Mouse (Mus musculus) midbrain, embryonic 10.5 days (tissue): ENCODE measurements around the gene Gm49337. TPM values are rescaled to one million over a fixed set of nuclear protein-coding genes. Genes with fewer than 3 reads are reported as not detected.

ENCODE experiments used
- DNase-seq: peaks from one replicate; pipeline ENCODE4 v3.0.0-alpha.2; 2017; ENCODE audit warnings: low spot score
- H3K27ac ChIP-seq: fragments of 300-500 bp; sonication (generic); replicated peaks from 2 replicates; pipeline ENCODE4 v1.5.1; 2016; ENCODE audit warnings: mild to moderate bottlenecking
- H3K27me3 ChIP-seq: fragments of 300-500 bp; sonication (generic); 2 replicates; pipeline ENCODE4 v1.6.1; 2016; ENCODE audit warnings: low read depth, mild to moderate bottlenecking; ENCODE audit not compliant: poor library complexity, severe bottlenecking
- H3K36me3 ChIP-seq: fragments of 300-500 bp; sonication (generic); 2 replicates; pipeline ENCODE4 v1.6.1; 2016; ENCODE audit warnings: mild to moderate bottlenecking, moderate library complexity
- H3K4me1 ChIP-seq: fragments of 300-500 bp; sonication (generic); 2 replicates; pipeline ENCODE4 v1.6.1; 2016
- H3K4me3 ChIP-seq: fragments of 300-500 bp; sonication (generic); 2 replicates; pipeline ENCODE4 v1.5.1; 2016; ENCODE audit warnings: mild to moderate bottlenecking, moderate library complexity
- H3K9me3 ChIP-seq: fragments of 300-500 bp; sonication (generic); replicated peaks from 2 replicates; pipeline ENCODE4 v1.6.1; 2016; ENCODE audit warnings: mild to moderate bottlenecking
- WGBS: fragments of 180-500 bp; shearing (Covaris S2); methylation state at CpG from one replicate; pipeline ENCODE4 v1.1.7; 2016; 5-methylcytosine and 5-hydroxymethylcytosine counted together
- polyA plus RNA-seq: library from polyadenylated mRNA; unstranded; fragments of >200 nt; fragmentation: Nextera tagmentation; extraction: Ambion mirVana; gene quantifications from 2 replicates; pipeline ENCODE4 v1.2.1, GENCODE M21; 2016

Gene Gm49337
- polyA plus RNA-seq, 1 experiment from 2014 or later, result not detected

DNA sequence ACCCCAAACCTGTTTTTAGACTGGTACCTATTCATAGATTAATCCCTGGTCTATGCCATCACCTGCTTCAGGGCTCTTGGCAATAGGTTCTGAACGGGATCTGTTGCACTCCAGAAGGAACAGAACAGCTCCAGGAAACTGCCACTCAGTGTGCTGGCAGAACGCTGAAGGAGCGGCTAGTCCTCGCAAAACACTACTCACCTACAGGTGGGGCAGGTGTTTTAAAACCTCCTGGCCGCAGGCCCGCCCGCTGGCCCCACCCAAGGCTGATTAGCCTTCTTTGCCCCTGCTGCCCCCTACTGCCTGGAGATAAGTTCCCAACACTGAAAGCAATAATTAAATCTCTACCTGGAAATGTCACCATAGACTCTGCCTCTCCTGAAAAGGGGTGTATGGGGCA, 5.8 kb upstream of the Gm49337 start, which contains the start of gene Tspan1:
Gene Tspan1 (minus strand): TSS at position 198 of the 400 bp plus-strand sequence.
- DNase-seq, result no peak
- Histone ChIP-seq H3K9me3 (no peaks in the 10 kb centered on the region), H3K4me3 (no peak within 1 kb of the TSS), H3K27me3 (no peaks in the 10 kb centered on the region), H3K4me1 (peaks cover 5% of the 10 kb centered on the region; the same call in 1 of the 2 replicates), H3K27ac (no peak within 1 kb of the TSS), H3K36me3 (no peaks in the 10 kb centered on the region)
- 33% methylated on average over 7 of the region's 7 CpGs for WGBS

DNA sequence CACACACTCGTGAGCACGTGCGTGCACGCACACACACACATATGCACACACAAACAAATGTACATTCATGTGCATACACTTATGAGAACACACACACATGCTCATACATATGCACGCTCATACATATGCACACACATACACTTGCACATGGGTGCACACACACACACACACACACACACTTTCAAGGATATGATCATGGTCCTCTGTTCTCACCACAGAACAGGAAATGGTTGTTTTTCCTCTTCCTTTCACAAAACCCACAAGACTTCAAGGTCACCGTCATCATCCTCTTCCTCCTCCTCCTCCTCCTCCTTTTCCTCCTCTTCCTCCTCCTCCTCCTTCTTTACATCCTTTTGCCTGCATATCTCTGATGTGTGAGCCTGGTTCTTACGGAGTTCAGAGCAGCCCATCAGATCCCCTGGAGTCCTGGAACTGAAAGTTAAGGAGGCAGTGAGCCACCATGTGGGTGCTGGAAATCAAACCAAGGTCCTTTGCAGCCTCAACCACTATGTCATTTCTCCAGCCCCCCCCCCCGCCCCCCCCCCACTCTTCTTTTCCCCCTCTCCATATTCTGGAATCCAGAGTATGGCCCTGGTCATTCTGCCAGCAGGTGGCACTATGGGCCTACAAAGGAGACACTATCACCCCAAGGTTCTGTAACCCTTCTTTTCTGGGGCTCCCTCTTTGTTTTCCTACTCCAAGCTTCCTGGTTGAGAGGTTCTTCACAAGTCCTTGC, 4.4 kb upstream of the Gm49337 start:
- Histone ChIP-seq H3K4me3 (no peak overlapping the region), H3K9me3 (no peaks in the 10 kb centered on the region), H3K36me3 (no peaks in the 10 kb centered on the region), H3K27ac (no peak overlapping the region), H3K4me1 (peaks cover 9% of the 10 kb centered on the region; the same call in 1 of the 2 replicates), H3K27me3 (no peaks in the 10 kb centered on the region)
- WGBS, result 70% methylated on average over 8 of the region's 8 CpGs
- peak; percentile 68 for DNase-seq

DNA sequence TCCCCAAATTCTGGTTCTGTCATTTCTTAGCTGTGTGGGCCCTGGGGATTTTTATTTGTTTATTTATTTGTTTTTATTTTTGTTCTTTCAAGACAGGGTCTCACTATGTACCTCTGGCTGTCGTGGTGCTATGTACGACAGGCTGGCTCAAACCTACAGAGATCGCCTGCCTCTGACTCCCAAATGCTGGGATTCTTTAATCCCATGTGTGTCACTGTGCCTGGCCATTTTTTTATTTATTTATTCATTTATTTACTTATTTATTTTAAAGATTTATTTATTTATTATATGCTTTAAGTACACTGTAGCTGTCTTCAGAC, 3.9 kb upstream of the Gm49337 start:
- Histone ChIP-seq H3K4me1 (peaks cover 12% of the 10 kb centered on the region), H3K4me3 (no peak overlapping the region), H3K9me3 (no peaks in the 10 kb centered on the region), H3K27ac (no peak overlapping the region), H3K27me3 (no peaks in the 10 kb centered on the region), H3K36me3 (no peaks in the 10 kb centered on the region)
- WGBS, result 76% methylated on average over 3 of the region's 3 CpGs
- DNase-seq, result no peak

DNA sequence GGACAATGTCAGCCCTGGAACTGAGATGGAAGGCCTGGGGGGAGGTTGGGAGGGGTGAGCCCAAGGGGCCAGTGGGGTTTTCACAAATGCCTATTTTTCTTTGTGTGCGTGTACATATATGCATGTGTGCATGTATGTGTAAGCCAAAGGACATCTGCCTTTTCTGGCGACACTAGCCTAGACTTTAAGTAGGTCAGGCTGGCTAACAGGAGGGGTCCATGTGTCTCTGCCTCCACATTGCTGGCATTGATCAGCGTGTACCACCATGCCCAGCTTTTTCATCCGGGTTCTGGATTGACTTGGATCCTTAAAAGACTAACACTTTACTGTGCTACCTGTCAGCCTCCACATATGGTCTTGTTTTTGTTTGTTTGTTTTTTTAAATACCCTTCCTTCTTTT, 568 bp downstream of the Gm49337 start:
- no peaks in the 10 kb centered on the region for H3K27me3 ChIP-seq
- H3K36me3 ChIP-seq, result no peaks in the 10 kb centered on the region

GRCm38 (mm10) chr4:116174466-116175116, 1.4 kb downstream of the Gm49337 start:
- Histone ChIP-seq H3K4me1 (peaks cover 44% of the 10 kb centered on the region), H3K9me3 (no peaks in the 10 kb centered on the region), H3K27ac (peak overlapping the region; percentile 30; the same call in 1 of the 2 replicates), H3K36me3 (no peaks in the 10 kb centered on the region), H3K4me3 (no peak overlapping the region), H3K27me3 (no peaks in the 10 kb centered on the region)
- no peak for DNase-seq
- whole genome bisulfite sequencing, result 57% methylated on average over 6 of the region's 6 CpGs

More for the DNA sequence above, 568 bp downstream of the Gm49337 start:
- no peaks in the 10 kb centered on the region for H3K9me3 ChIP-seq
- 88% methylated on average over 4 of the region's 4 CpGs for WGBS
- peaks cover 44% of the 10 kb centered on the region for H3K4me1 ChIP-seq
- DNase-seq, result no peak
- peak overlapping the region; percentile 42; the same call in 1 of the 2 replicates for H3K27ac ChIP-seq
- H3K4me3 ChIP-seq, result no peak overlapping the region

DNA sequence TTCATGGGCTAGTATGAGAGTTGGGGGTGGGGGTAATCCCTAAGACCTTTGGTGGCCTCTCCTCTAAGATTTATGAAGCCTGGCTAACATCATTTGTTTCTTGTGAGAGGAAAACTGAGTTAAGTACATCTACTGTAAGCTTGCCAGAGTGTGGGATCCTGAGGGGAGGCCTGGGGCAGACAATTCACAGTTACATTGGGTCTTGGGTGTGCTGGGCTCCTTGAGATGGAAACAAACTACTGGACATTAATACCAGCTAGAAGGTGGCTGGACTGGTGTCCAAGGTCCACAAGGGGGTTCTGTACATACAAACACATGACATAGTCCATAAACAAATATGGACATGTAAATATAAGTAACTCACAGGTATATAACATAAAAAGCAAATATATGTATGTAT, 2.0 kb downstream of the Gm49337 start:
- H3K9me3 ChIP-seq, result no peaks in the 10 kb centered on the region
- peaks cover 44% of the 10 kb centered on the region for H3K4me1 ChIP-seq
- no peaks in the 10 kb centered on the region for H3K27me3 ChIP-seq
- H3K4me3 ChIP-seq, result no peak overlapping the region
- no peaks in the 10 kb centered on the region for H3K36me3 ChIP-seq
- H3K27ac ChIP-seq, result peak overlapping the region; percentile 30; the same call in 1 of the 2 replicates
- DNase-seq, result no peak

DNA sequence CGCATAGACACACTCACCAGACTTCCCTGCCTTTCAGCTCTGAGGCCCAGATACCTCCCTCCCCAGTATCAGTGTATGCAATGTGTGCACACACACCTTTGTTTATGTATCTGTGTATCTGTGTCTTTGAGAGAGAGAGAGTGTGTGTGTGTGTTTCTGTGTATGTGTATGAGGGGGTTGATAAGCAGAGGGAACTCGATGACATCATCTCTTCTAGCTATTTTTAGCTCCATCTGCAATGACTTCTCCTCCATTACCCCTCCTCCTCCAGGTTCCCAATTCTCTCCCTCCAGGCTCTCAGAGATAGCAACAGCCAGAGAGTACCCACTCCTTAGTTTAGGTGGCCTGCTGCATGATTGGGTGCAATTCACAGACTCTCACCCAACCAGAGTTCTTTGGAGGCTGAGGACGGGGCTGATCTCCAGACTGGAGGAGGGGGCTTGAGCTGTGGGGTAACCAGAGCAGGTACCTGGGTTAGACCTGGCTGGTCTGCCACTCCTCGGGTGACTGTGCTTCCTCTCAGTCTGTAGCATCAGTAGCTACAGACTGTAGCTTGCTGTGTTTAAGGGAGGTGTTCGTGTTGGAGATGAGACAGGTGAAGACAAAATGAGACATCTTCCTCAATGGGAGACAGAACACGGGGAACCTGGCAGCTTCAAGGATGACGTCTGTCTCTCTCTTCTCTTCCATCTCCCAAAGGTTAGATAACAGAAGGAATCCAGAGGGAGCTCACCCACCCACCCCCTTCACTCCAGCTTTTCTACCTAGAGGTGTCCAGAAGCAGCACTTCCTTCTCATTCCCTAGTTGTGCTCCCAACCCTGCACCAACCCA, 2.7 kb downstream of the Gm49337 start:
- Histone ChIP-seq H3K9me3 (no peaks in the 10 kb centered on the region), H3K4me3 (0 out of 2 replicates have a peak overlapping the region, but pooled peaks have one; percentile 7), H3K27me3 (no peaks in the 10 kb centered on the region), H3K36me3 (no peaks in the 10 kb centered on the region), H3K4me1 (peaks cover 44% of the 10 kb centered on the region), H3K27ac (peak overlapping the region; percentile 70)
- WGBS, result 68% methylated on average over 7 of the region's 7 CpGs
- no peak for DNase-seq

DNA sequence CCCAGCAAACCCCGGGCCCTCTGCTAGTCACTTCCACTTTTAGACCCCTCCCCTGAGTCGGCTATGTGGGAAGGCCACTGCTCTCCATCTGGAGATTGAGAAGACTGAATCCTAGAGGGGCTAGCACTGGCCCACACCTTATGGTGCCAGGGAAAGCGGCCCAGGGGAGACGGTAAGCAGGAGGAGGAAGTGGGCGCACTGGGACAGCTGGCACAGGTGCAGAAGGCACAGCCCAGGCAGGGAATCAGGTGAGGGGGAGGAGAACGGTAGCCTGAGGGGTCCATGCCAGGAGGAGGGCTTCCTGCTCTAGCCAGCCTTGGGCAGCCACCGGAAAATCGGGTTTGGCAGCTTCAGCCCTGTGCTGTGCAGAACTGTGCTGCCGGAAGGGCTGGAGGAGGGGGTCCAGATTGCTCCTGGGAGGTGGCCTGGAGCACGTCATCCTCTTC, 3.4 kb downstream of the Gm49337 start:
- H3K27ac ChIP-seq, result peak overlapping the region; percentile 70
- H3K9me3 ChIP-seq, result no peaks in the 10 kb centered on the region
- WGBS, result 31% methylated on average over 10 of the region's 10 CpGs
- H3K4me3 ChIP-seq, result peak overlapping the region; percentile 7; the same call in 1 of the 2 replicates
- H3K4me1 ChIP-seq, result peaks cover 47% of the 10 kb centered on the region
- peak; percentile 54 for DNase-seq
- no peaks in the 10 kb centered on the region for H3K36me3 ChIP-seq
- no peaks in the 10 kb centered on the region for H3K27me3 ChIP-seq

DNA sequence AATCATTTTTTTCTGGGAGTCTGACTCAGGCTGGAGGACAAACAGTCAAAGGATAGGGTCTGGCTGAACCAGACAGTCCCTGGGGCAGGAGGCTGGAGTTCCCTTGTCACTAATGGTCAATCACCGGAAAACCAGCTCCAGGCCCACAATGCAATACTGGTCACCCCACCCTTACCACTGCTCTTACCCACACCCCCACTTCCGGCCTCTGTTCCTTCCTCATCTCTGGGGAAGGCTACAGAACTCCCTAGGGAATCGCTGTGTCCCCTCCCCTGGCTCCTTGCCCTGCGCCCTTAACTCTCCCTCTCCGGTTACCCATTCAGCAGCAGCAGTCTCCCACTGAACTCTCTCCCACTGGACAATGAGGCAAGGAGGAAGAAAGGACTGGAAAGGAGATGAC, 4.0 kb downstream of the Gm49337 start:
- no peak overlapping the region for H3K4me3 ChIP-seq
- no peaks in the 10 kb centered on the region for H3K9me3 ChIP-seq
- DNase-seq, result no peak
- H3K4me1 ChIP-seq, result peaks cover 53% of the 10 kb centered on the region
- H3K27ac ChIP-seq, result peak overlapping the region; percentile 70; the same call in 1 of the 2 replicates
- no peaks in the 10 kb centered on the region for H3K36me3 ChIP-seq
- WGBS, result 32% methylated on average over 5 of the region's 5 CpGs
- no peaks in the 10 kb centered on the region for H3K27me3 ChIP-seq

- no peak for DNase-seq
- Histone ChIP-seq H3K36me3 (no peaks in the 10 kb centered on the region), H3K4me1 (peaks cover 32% of the 10 kb centered on the region), H3K27me3 (no peaks in the 10 kb centered on the region), H3K9me3 (no peaks in the 10 kb centered on the region), H3K27ac (0 out of 2 replicates have a peak overlapping the region, but pooled peaks have one; percentile 49), H3K4me3 (no peak overlapping the region)
- 23% methylated on average over 3 of the region's 3 CpGs for WGBS
These were observed 8.9 kb downstream of the Gm49337 start for GRCm38 (mm10) chr4:116182079-116182478.

- Histone ChIP-seq H3K27me3 (no peaks in the 10 kb centered on the region), H3K9me3 (no peaks in the 10 kb centered on the region), H3K27ac (peak overlapping the region; percentile 84), H3K4me3 (peak overlapping the region; percentile 43), H3K36me3 (no peaks in the 10 kb centered on the region), H3K4me1 (peaks cover 25% of the 10 kb centered on the region)
- 2% methylated on average over 12 of the region's 12 CpGs for WGBS
- DNase-seq, result peak; percentile 56
These were observed 9.6 kb downstream of the Gm49337 start for GRCm38 (mm10) chr4:116182745-116183144.

GRCm38 (mm10) chr4:116185083-116185482, 11.9 kb downstream of the Gm49337 start:
- no peaks in the 10 kb centered on the region for H3K36me3 ChIP-seq

More at GRCm38 (mm10) chr4:116185083-116185482, 11.9 kb downstream of the Gm49337 start:
- Histone ChIP-seq H3K4me3 (no peak overlapping the region), H3K27ac (no peak overlapping the region), H3K9me3 (no peaks in the 10 kb centered on the region), H3K4me1 (peaks cover 23% of the 10 kb centered on the region), H3K27me3 (no peaks in the 10 kb centered on the region)
- 92% methylated on average over 4 of the region's 4 CpGs for WGBS
- DNase-seq, result no peak
